Mouse (Mus musculus): ENCODE measurements at regions not wholly inside any gene's neighbourhood (a gene's known extent, or its start where the extent isn't known, plus 50 kb on each side); places are given as distances from the start of the nearest gene placed in this dataset.

DNA sequence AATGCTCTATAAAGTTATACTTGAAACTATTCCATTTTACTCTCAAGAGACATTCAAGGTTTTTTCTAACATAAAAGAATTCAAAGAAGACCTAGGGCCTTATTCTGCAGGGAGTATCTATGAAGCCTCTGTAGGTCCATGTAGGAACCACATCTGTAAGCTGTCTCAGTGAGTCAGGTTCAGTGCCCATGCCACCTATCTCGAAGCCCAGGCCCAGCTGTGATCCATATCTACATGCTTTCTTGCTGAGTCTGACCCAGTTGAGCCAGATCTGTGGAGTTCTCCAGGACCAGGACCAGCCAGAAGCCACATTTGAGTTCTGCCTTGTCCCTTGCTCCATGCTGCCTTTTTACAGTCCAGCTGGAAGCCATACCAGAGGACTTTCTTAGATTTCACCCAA, 142.2 kb upstream of the Bmp4 start:
- DNase-seq (ENCODE audit: low spot score in 2 of 2): no peak

DNA sequence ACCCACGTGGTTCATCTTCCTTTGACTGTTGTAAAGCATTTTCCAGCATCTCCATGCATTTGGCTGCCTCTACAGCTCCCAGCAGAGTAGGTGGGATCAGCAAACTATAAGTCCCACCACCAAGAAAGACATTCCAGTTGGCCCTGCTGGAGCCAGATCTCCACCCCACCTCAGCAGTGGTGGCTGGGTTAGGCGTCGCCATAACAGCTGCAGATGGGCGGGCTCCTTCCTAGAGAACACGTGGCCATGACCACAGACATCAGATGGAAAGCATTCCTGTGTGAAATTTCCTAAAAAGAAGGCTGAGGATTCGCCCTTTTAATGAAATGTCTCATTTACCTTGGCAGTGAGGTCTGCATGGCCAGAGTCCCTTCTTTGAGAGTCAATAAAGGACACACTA, 140.0 kb upstream of the Bmp4 start:
- DNase-seq (ENCODE audit: low spot score in 2 of 2): no peak

GRCm38 (mm10) chr14:46529086-46529715, 138.7 kb upstream of the Bmp4 start:
- no peak for DNase-seq (ENCODE audit: low spot score in 2 of 2)

GRCm38 (mm10) chr14:46517258-46517657, 126.8 kb upstream of the Bmp4 start:
- no peak for DNase-seq (ENCODE audit: low spot score in 2 of 2)

DNA sequence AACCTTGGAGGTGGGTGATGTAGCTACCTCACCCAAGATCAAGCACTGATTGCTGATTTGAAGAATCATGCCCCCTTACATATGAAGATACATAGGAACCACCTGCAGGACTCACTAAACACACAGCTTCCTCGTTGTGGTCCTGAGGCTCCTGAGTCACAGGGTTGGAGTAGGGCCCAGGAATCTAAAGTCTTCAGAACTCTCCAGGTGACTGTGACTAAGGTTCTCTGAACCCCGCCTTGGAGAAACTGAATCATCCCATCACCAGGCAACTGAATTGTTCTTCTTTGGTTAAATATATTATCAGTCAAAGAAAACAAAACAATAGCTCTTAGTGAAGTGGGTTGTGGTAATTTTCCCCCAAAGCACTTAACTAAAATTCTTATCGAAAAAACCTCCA, 125.8 kb upstream of the Bmp4 start:
- no peak for DNase-seq (ENCODE audit: low spot score in 2 of 2)

GRCm38 (mm10) chr14:46514262-46514932, 123.9 kb upstream of the Bmp4 start:
- no peak for DNase-seq (ENCODE audit: low spot score in 2 of 2)

- DNase-seq (ENCODE audit: low spot score in 2 of 2): no peak
Measured at GRCm38 (mm10) chr14:46512118-46512517, 121.6 kb upstream of the Bmp4 start.

DNA sequence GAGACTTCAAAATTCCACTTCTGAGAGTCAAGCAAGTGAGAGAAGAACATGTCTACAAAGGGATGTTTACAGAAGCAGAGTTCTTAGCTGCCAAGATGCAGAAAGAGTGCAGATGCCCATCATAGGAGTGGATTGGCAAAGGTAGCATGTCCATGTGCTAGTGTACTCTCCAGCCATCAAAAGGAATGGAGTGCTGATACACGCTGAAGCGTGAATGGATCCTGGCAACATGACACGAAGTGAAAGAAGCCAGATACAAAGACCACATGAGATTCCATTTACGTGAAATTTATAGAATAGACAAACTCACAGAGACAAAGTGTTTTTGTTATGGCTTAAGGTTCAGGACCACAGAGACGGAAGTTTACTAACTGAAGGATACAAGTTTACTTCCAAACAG, 118.4 kb upstream of the Bmp4 start:
- DNase-seq (ENCODE audit: low spot score in 2 of 2): no peak

GRCm38 (mm10) chr14:46505266-46505665, 114.8 kb upstream of the Bmp4 start:
- no peak for DNase-seq (ENCODE audit: low spot score in 2 of 2)

DNA sequence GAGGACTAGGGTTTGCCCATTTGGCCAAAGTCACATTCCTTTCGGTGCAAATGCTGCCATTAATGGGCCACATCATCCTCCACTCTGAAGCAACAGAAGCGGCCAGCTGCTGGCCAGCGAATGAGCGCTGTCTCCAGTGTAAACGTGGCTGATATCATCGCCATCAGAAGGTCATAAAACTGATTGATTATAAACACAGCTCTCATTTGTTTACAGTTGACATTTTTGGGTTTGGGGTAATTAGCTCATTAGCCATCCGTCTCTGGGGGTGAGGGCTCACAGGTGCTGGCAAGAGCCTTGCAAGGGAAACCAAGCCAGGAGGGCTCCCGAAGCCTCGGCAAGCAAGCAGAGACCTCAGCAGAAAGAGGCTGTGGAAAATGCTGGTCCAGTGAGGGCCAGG, 101.1 kb upstream of the Bmp4 start:
- no peak for DNase-seq (ENCODE audit: low spot score in 2 of 2)

GRCm38 (mm10) chr14:46491182-46491581, 100.7 kb upstream of the Bmp4 start:
- no peak for DNase-seq (ENCODE audit: low spot score in 2 of 2)

DNA sequence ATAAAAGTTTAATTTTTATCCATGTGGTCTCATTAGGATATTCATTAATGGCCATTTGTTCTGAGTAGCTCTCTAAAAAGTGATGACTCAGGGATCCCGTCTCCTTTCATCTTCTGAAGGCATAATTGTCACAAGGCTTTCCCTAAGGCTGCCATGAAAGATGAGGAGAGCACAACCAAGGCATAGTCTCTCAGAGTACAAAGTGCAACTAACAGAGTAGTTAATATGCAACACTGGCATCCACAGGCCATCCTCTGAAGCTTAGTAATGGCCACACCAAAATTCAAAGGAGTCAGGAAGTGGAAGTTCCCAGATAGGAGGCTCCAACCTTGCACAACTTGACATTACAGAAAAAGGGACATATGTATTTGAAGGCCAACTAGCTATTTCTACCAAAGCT, 97.1 kb upstream of the Bmp4 start:
- no peak for DNase-seq (ENCODE audit: low spot score in 2 of 2)

- no peak for DNase-seq (ENCODE audit: low spot score in 2 of 2)
Measured at GRCm38 (mm10) chr14:46480396-46480795, 89.9 kb upstream of the Bmp4 start.

GRCm38 (mm10) chr14:46475945-46476344, 85.5 kb upstream of the Bmp4 start:
- DNase-seq (ENCODE audit: low spot score in 2 of 2): no peak

GRCm38 (mm10) chr14:46462967-46463366, 72.5 kb upstream of the Bmp4 start:
- DNase-seq (ENCODE audit: low spot score in 2 of 2): no peak

- no peak for DNase-seq (ENCODE audit: low spot score in 2 of 2)
Measured at GRCm38 (mm10) chr14:46461960-46462359, 71.5 kb upstream of the Bmp4 start.

GRCm38 (mm10) chr14:46454500-46454899, 64.0 kb upstream of the Bmp4 start:
- no peak for DNase-seq (ENCODE audit: low spot score in 2 of 2)

GRCm38 (mm10) chr14:46441696-46442095, 51.2 kb upstream of the Bmp4 start:
- no peak for DNase-seq (ENCODE audit: low spot score in 2 of 2)

All from frontal cortex, postnatal 10 days (tissue).